Mouse (Mus musculus): ENCODE results near the gene Olfr868.

GRCm38 (mm10) chr9:20071291-20071690, 27.1 kb upstream of the Olfr868 start:
- TF ChIP-seq CTCF (IDR thresholded peaks at IDR 0.05; ENCODE audit: low read depth, low read length) (no peak), POLR2A (IDR thresholded peaks at IDR 0.05; ENCODE audit: extremely low read depth, insufficient read depth, low read length) (no peak)

Data from liver, adult 2 months (tissue).